Mouse (Mus musculus) heart, adult 2 months (tissue): ENCODE measurements around the gene Taar8b. TPM values are rescaled to one million over a fixed set of nuclear protein-coding genes. Genes with fewer than 3 reads are reported as not detected.
"Not testable (repeated sequence)": the region's sequence is repeated elsewhere in the genome, so short reads cannot be mapped to it uniquely, and the experiment has no call there.

Experiments
- DNase-seq, 2 experiments: peaks; one replicate each; pipeline ENCODE4 v3.0.0; 2021
- H3K27ac ChIP-seq: fragments of 200-600 bp; 2 replicates; pipeline ENCODE4 v1.8.1; 2022
- H3K27me3 ChIP-seq: fragments of 200-500 bp; 2 replicates; pipeline ENCODE4 v1.6.1; 2012; ENCODE audit warnings: mild to moderate bottlenecking, low read length, inconsistent platforms, mixed read lengths; ENCODE audit not compliant: control insufficient read depth, insufficient read depth
- H3K36me3 ChIP-seq: fragments of 200-500 bp; 2 replicates; pipeline ENCODE4 v1.6.1; 2012; ENCODE audit warnings: low read length, inconsistent platforms; ENCODE audit not compliant: control insufficient read depth, insufficient read depth
- H3K4me1 ChIP-seq: fragments of 200-500 bp; 2 replicates; pipeline ENCODE4 v1.6.1; 2011; ENCODE audit warnings: low read length; ENCODE audit not compliant: control insufficient read depth, insufficient read depth
- H3K4me3 ChIP-seq: fragments of 200-600 bp; 2 replicates; pipeline ENCODE4 v1.8.1; 2022
- H3K79me2 ChIP-seq: fragments of 200-500 bp; replicated peaks from 2 replicates; pipeline ENCODE4 v1.6.1; 2012; ENCODE audit warnings: mild to moderate bottlenecking, inconsistent platforms, low read length, moderate library complexity, mixed read lengths; ENCODE audit not compliant: control insufficient read depth, insufficient read depth
- H3K9ac ChIP-seq: fragments of 200-500 bp; 2 replicates; pipeline ENCODE4 v1.6.1; 2012; ENCODE audit warnings: low read depth, mild to moderate bottlenecking, control low read depth, inconsistent platforms, low read length, mixed read lengths
- CTCF ChIP-seq: fragments of 200-600 bp; IDR thresholded peaks from 2 replicates; pipeline ENCODE4 v1.8.1; 2022; ENCODE audit warnings: antibody characterized with exemption, mild to moderate bottlenecking, moderate library complexity
- EP300 ChIP-seq: fragments of 200-500 bp; IDR thresholded peaks from 2 replicates; pipeline ENCODE4 v1.6.1; 2011; ENCODE audit warnings: low read depth, low read length, control low read depth; ENCODE audit not compliant: insufficient read depth
- POLR2A ChIP-seq: fragments of 200-500 bp; IDR thresholded peaks from 2 replicates; pipeline ENCODE4 v1.6.1; 2011; ENCODE audit warnings: mild to moderate bottlenecking, low read depth, low read length, control low read depth; ENCODE audit not compliant: insufficient read depth
- WGBS: fragments of 180-500 bp; shearing (Covaris S2); methylation state at CpG from one replicate; pipeline ENCODE4 v1.1.7; 2018; 5-methylcytosine and 5-hydroxymethylcytosine counted together
- intact Hi-C: fragments of 180-260 bp; cut with DNase I; formaldehyde crosslinking; loops from one replicate; pipeline ENCODE4 v1.15.1; 2025
- polyA plus RNA-seq: library from polyadenylated mRNA; depleted of rRNA; stranded (reverse); fragments of >200 nt; gene quantifications from 2 replicates; pipeline ENCODE4 v1.2.3, GENCODE M21; 2012
- total RNA-seq, 2 experiments: library from RNA; stranded (reverse); gene quantifications; 2 replicates each; pipeline ENCODE4 v1.2.3; 2021

The Taar8b gene
- total and polyA plus RNA-seq, 3 experiments, result not detected

DNA sequence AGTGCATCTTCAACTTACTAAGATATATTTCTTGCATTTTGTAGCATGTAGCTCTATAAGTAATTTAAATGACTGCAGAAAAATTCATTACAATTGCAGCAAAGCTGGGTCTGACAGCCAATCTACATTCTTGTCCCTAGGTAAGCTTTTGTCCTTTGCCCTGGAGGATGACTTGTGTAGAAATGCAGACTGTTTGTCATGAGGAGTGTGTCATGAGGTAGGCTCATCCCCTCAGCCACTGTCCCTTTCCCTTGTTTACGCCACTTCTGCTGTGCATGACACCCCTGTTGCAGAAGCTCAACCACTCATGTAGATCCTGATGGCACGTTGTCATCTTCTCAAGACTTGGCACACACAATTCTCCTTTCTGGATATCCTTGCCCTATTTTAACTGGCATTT is 4.9 kb downstream of the Taar8b start:
- no peaks in the 10 kb centered on the region for H3K36me3 ChIP-seq
- DNase-seq, result no peak
- intact Hi-C loops, result no loop called here
- 77% methylated on average over 2 of the region's 2 CpGs for WGBS
- H3K27me3 ChIP-seq, result no peaks in the 10 kb centered on the region
- no peak for TF ChIP-seq CTCF
- no peak for TF ChIP-seq EP300
- no peak for TF ChIP-seq POLR2A
- H3K79me2 ChIP-seq, result no peaks in the 10 kb centered on the region
- no peaks in the 10 kb centered on the region; the same call in 1 of the 2 replicates for H3K4me1 ChIP-seq
- H3K9ac ChIP-seq, result no peak overlapping the region
- H3K4me3 ChIP-seq, result no peak overlapping the region
- no peak overlapping the region for H3K27ac ChIP-seq

DNA sequence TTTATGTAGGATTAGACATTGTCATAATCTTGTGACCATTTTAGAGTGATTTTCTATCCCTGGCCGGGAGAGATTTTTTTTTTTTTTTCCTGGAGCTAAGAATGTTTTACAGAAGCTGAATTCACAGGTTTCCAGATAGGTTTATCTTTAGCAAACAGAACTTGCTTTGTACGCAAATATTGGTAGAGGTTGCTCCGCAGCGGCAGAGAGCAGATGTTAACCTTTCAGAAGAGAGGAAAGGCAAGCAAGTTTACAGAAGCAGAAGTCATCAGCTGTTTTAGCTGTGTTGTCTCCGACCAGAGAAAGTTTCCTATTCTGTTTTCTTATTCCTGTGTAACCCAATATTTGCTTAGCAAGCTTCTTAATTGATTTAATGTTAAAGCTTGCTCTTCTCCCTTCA is 5.5 kb downstream of the Taar8b start:
- intact Hi-C loops, result no loop called here

DNA sequence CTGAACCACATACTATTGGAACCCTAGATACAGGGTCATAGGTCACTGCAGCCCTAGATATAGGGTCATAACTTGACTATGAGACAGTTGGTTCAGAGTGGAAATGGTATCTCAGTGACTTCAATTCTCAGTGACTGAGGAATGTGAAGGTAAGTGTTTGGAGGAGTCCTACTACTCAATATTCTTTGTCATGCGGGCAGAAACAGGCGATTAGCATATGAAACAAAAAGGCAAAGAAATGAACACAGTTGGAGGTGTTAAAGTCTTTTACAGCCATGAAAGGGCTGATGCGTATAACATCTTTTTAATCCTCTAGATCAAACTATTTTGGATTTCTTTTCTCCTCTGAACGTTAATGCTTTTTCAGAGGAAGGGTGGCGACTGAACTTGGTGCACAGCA is 6.2 kb downstream of the Taar8b start:
- no peak overlapping the region for H3K9ac ChIP-seq
- H3K4me1 ChIP-seq, result no peaks in the 10 kb centered on the region; the same call in 1 of the 2 replicates
- no peak for DNase-seq
- TF ChIP-seq POLR2A (no peak), EP300 (no peak), CTCF (no peak)
- no peaks in the 10 kb centered on the region for H3K27me3 ChIP-seq
- no peaks in the 10 kb centered on the region for H3K79me2 ChIP-seq
- H3K27ac ChIP-seq, result no peak overlapping the region
- H3K4me3 ChIP-seq, result no peak overlapping the region
- 76% methylated on average over 5 of the region's 5 CpGs for WGBS
- H3K36me3 ChIP-seq, result no peaks in the 10 kb centered on the region
- intact Hi-C loops, result no loop called here

More for the DNA sequence above, 5.5 kb downstream of the Taar8b start:
- no peak overlapping the region for H3K9ac ChIP-seq
- TF ChIP-seq POLR2A, result no peak
- no peak for TF ChIP-seq CTCF
- no peaks in the 10 kb centered on the region for H3K79me2 ChIP-seq
- 53% methylated on average over 5 of the region's 5 CpGs for WGBS
- H3K4me3 ChIP-seq, result no peak overlapping the region
- no peak for DNase-seq
- no peaks in the 10 kb centered on the region for H3K27me3 ChIP-seq
- no peak overlapping the region for H3K27ac ChIP-seq
- H3K36me3 ChIP-seq, result no peaks in the 10 kb centered on the region
- H3K4me1 ChIP-seq, result no peaks in the 10 kb centered on the region; the same call in 1 of the 2 replicates

DNA sequence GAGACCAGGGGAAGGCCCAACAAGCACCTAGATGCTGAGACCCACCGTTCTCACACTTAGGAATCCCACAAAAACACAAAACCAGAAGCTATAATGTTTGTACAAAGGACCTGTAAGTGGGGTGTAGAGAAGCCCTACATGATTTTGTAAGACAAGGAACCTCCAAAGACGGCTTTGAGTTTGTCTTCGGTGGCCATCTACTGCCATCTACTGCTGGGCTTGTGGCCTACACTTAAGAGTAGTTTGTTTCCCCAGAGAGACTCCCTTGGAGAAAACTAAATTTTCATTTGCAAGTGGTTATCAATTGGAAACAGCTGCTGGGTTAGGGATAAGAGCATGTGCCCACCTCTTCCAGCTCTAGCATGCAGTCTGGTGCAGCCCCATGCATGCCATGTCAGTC is 11.9 kb downstream of the Taar8b start:
- no peak overlapping the region for H3K27ac ChIP-seq
- no peaks in the 10 kb centered on the region for H3K36me3 ChIP-seq
- H3K27me3 ChIP-seq, result no peaks in the 10 kb centered on the region
- no peak overlapping the region for H3K4me3 ChIP-seq
- peak; percentile 15 to 32 for DNase-seq
- H3K79me2 ChIP-seq, result no peaks in the 10 kb centered on the region
- WGBS, result 43% methylated on average over 3 of the region's 3 CpGs
- peak; percentile 73 for TF ChIP-seq CTCF
- TF ChIP-seq POLR2A, result no peak
- H3K4me1 ChIP-seq, result no peaks in the 10 kb centered on the region
- no peak overlapping the region for H3K9ac ChIP-seq
- intact Hi-C loops, result loop anchor here (2.0 kb wide), 1 partner anchor 101 kb away; no protein-coding TSS in a partner anchor

DNA sequence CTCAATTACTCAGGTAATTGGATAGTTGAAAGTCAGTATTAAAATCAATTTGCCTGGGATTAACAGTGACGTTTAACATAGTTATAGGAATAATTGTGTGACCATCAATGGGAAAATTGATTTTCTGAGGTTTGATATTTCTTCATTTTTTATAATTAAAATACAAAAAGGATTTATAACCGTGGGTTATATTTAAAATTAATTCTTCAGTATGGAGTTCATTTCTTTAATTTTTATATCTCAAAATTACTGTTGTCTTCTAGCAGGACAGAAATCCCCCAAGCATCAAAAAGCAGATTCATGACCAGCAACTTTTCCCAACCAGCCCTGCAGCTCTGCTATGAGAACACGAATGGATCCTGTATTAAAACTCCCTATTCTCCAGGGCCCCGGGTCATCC is 15.9 kb downstream of the Taar8b start, which contains the start of gene Taar8a:
Gene Taar8a, plus strand, starts transcription at position 301 of the 400 bp plus-strand sequence.
- H3K4me1 ChIP-seq, H3K9ac ChIP-seq, H3K27ac ChIP-seq, H3K4me3 ChIP-seq, H3K27me3 ChIP-seq, H3K79me2 ChIP-seq, DNase-seq, H3K36me3 ChIP-seq, intact Hi-C loops: not testable (repeated sequence)
- 85% methylated on average over 2 of the region's 4 CpGs for WGBS

DNA sequence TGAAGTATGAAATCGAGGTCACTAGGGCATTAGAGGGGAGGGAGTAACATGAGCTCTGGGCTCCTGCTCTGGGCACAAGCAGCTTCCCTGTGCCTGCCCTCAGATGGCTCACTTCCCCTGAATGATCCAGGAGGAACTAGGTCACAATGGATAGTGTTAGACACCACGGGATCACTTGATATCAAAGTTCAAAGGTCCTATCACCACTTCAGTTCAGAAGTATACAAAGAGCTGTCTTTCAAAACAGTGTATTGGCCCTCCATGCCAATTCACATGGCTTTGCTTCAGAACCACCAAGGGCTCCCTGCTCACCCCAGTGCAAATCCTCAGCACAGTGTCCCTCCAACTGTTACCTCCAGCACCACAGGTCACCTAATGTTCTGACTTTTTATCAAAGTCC is 17.3 kb downstream of the Taar8b start:
- H3K27ac ChIP-seq, DNase-seq, H3K36me3 ChIP-seq, H3K79me2 ChIP-seq, H3K4me1 ChIP-seq, H3K9ac ChIP-seq, intact Hi-C loops, H3K27me3 ChIP-seq, H3K4me3 ChIP-seq: not testable (repeated sequence)
- 31% methylated on average over 2 of the region's 2 CpGs for WGBS

DNA sequence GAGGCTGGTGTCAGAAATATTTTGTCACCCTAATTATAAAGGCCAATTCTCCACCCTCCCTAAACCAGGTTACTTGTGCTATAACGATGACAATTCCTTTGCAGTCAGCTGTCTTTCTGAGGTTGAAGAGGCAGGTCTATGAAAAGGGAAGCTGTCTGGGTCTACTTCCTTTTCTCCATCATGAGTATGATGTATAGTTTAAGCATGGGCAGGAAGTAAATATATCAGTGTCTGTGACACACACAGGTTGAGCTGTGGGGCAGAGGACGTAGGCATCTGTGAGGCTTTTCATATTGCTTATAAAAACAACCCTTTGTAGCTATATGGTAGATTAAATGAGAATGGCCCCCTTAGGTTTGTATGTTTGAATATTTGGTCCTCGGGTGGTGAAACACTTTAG is 33.1 kb downstream of the Taar8b start:
- no peak for DNase-seq
- intact Hi-C loops, result no loop called here
- TF ChIP-seq EP300 (no peak), POLR2A (no peak), CTCF (no peak)
- 71% methylated on average over 3 of the region's 3 CpGs for WGBS
- Histone ChIP-seq H3K4me3 (no peak overlapping the region), H3K4me1 (no peaks in the 10 kb centered on the region), H3K9ac (no peak overlapping the region), H3K27ac (no peak overlapping the region), H3K79me2 (no peaks in the 10 kb centered on the region), H3K36me3 (no peaks in the 10 kb centered on the region), H3K27me3 (no peaks in the 10 kb centered on the region)
